Mouse (Mus musculus) embryonic facial prominence, embryonic 13.5 days (tissue): ENCODE measurements around the gene Tada3. TPM values are rescaled to one million over a fixed set of nuclear protein-coding genes. Genes with fewer than 3 reads are reported as not detected.

Experiments
- ATAC-seq: fragments of 200-750 bp; cut with Nextera tagmentation; 2 replicates; pipeline ENCODE4 v1.8.0; 2017; ENCODE audit warnings: low read depth; ENCODE audit not compliant: insufficient number of reproducible peaks, insufficient read depth, low FRiP score, low TSS enrichment
- H3K27ac ChIP-seq: fragments of 300-500 bp; sonication (generic); 2 replicates; pipeline ENCODE4 v1.5.1; 2015; ENCODE audit warnings: moderate library complexity, mild to moderate bottlenecking, inconsistent platforms
- H3K27me3 ChIP-seq: fragments of 300-500 bp; sonication (generic); 2 replicates; pipeline ENCODE4 v1.6.1; 2015; ENCODE audit warnings: mild to moderate bottlenecking, inconsistent platforms
- H3K36me3 ChIP-seq: fragments of 300-500 bp; sonication (generic); 2 replicates; pipeline ENCODE4 v1.6.1; 2015; ENCODE audit warnings: mild to moderate bottlenecking, inconsistent platforms
- H3K4me1 ChIP-seq: fragments of 300-500 bp; sonication (generic); 2 replicates; pipeline ENCODE4 v1.6.1; 2015; ENCODE audit warnings: inconsistent platforms
- H3K4me2 ChIP-seq: fragments of 300-500 bp; sonication (generic); 2 replicates; pipeline ENCODE4 v1.6.1; 2015; ENCODE audit warnings: moderate library complexity, mild to moderate bottlenecking, inconsistent platforms
- H3K4me3 ChIP-seq: fragments of 300-500 bp; sonication (generic); 2 replicates; pipeline ENCODE4 v1.5.1; 2015; ENCODE audit warnings: mild to moderate bottlenecking, inconsistent platforms
- H3K9ac ChIP-seq: fragments of 300-500 bp; sonication (generic); 2 replicates; pipeline ENCODE4 v1.6.1; 2015; ENCODE audit warnings: mild to moderate bottlenecking, inconsistent platforms
- H3K9me3 ChIP-seq: fragments of 300-500 bp; sonication (generic); 2 replicates; pipeline ENCODE4 v1.6.1; 2016; ENCODE audit warnings: inconsistent platforms
- WGBS: fragments of 180-500 bp; shearing (Covaris S2); methylation state at CpG from one replicate; pipeline ENCODE4 v1.1.7; 2015; ENCODE audit warnings: mixed read lengths; 5-methylcytosine and 5-hydroxymethylcytosine counted together
- polyA plus RNA-seq: library from polyadenylated mRNA; unstranded; fragments of >200 nt; fragmentation: Nextera tagmentation; extraction: Ambion mirVana; gene quantifications from 2 replicates; pipeline ENCODE4 v1.2.1, GENCODE M21; 2015

The Tada3 gene
- polyA plus RNA-seq, 1 experiment from 2014 or later = 51.9 TPM

DNA sequence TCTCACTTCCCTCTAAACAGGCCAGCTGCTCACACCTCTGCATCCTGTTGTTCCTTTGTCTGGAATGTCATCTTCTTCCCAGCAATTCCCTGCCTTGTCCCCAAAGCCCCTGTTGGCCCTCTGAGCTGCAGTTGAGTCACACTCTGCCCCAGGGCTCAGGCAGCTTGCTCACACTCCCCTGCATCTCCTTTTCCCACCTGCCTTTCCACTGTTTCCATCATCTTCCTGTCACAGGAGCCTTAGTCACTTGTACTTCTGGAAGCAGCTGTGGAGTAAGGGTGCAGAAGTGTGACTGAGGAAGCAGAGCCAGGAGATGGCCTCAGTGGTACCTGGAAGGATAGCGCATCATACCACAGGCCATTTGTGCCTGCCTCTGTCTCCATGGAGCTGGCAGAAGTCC is 15.4 kb downstream of the Tada3 start:
- H3K4me3 ChIP-seq = no peak overlapping the region
- ATAC-seq = no peak
- H3K27ac ChIP-seq = no peak overlapping the region
- WGBS = 88% methylated on average over 1 of the region's 1 CpGs
- no peak overlapping the region for H3K9ac ChIP-seq
- H3K36me3 ChIP-seq = peaks cover 8% of the 10 kb centered on the region
- no peak overlapping the region for H3K4me2 ChIP-seq
- no peaks in the 10 kb centered on the region for H3K4me1 ChIP-seq
- H3K27me3 ChIP-seq = no peaks in the 10 kb centered on the region
- H3K9me3 ChIP-seq = no peaks in the 10 kb centered on the region

DNA sequence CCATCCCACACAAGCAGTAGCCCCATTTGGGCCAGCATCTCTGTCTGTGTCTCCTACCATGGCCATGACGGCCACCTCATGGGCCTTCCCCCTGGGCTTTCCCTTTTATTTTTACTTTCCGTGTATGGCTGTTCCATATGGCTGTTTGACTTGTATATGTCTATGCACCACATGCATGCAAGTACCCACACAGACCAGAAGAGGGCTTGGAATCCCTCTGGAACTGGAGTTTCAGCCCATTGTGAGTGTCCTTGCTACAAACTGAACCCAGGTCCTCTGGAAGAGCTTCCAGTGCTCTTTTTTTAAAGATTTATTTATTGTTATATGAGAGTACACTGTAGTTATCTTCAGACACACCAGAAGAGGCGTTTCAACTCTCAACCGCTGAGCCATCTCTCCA is 16.2 kb downstream of the Tada3 start:
- H3K36me3 ChIP-seq = peaks cover under 1% of the 10 kb centered on the region; the same call in 1 of the 2 replicates
- H3K27ac ChIP-seq = no peak overlapping the region
- H3K4me1 ChIP-seq = no peaks in the 10 kb centered on the region
- H3K4me2 ChIP-seq = no peak overlapping the region
- WGBS = 70% methylated on average over 4 of the region's 4 CpGs
- no peak for ATAC-seq
- no peak overlapping the region for H3K9ac ChIP-seq
- H3K9me3 ChIP-seq = no peaks in the 10 kb centered on the region
- no peaks in the 10 kb centered on the region for H3K27me3 ChIP-seq
- no peak overlapping the region for H3K4me3 ChIP-seq

DNA sequence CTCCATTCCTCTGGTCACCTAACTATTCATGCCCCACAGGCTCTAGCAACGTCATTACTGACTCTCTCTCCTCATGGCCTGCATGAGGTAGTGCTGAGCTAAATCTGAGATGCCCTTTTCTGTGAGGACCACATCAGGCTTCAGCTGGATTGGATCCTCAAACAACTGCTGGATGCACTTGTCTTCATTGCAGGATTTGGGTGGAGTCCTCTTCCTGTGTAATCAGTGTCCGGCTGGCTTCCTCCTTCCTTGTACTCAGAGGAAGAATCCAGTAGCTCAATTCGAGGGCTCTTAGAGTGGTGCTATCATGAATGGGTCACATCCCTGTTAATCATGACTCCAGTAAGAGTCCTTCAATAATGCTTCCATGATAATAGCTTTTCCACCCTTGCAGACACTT is 24.0 kb downstream of the Tada3 start:
- H3K4me3 ChIP-seq = no peak overlapping the region
- H3K27me3 ChIP-seq = no peaks in the 10 kb centered on the region
- no peaks in the 10 kb centered on the region for H3K4me1 ChIP-seq
- H3K9me3 ChIP-seq = no peaks in the 10 kb centered on the region
- no peak overlapping the region for H3K27ac ChIP-seq
- no peaks in the 10 kb centered on the region for H3K36me3 ChIP-seq
- no peak for ATAC-seq
- no peak overlapping the region for H3K9ac ChIP-seq
- no peak overlapping the region for H3K4me2 ChIP-seq
- WGBS = 72% methylated on average over 3 of the region's 3 CpGs

DNA sequence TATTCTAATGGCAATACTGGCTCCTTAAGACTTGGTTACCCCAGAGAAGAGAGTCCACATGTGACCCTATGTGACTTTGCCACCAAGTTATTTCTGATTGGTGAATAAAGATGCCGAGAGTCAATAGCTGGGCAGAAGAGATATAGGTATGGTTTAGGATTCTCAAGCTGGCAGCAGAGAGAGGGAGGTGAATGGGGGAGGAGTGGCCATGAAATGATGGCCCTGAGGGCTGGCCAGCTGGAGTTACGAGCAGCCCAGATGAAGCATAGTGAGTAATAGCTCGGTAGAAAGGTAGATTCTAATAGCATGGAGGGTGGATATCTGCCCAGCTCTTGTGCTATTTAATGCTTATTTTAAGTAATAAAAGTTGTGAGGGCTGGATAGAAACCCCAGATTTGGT is 24.9 kb downstream of the Tada3 start:
- Histone ChIP-seq H3K27me3 (no peaks in the 10 kb centered on the region), H3K4me1 (no peaks in the 10 kb centered on the region), H3K27ac (no peak overlapping the region), H3K4me2 (no peak overlapping the region), H3K9me3 (no peaks in the 10 kb centered on the region), H3K4me3 (no peak overlapping the region), H3K36me3 (no peaks in the 10 kb centered on the region), H3K9ac (no peak overlapping the region)
- no peak for ATAC-seq
- 60% methylated on average over 3 of the region's 3 CpGs for WGBS

DNA sequence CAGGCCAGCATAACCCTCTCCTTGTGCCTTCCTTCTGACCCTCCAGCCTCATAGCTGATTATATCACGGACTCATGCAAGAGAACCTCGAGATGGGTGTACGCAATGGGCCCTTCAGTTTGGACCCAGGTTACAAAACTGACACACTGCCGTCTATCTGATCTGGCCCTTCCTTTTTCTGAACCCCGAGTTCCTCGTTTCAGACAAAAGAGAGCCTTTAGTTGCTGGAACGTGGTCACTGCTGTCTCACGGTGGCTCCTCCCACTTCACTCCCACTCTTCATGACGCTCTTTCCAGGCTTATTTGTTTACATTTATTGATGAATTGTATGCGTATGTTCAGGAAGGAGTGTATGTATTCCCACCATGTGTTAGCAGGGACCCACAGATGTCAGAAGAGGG is 26.0 kb downstream of the Tada3 start:
- WGBS = 58% methylated on average over 10 of the region's 10 CpGs
- ATAC-seq = no peak

DNA sequence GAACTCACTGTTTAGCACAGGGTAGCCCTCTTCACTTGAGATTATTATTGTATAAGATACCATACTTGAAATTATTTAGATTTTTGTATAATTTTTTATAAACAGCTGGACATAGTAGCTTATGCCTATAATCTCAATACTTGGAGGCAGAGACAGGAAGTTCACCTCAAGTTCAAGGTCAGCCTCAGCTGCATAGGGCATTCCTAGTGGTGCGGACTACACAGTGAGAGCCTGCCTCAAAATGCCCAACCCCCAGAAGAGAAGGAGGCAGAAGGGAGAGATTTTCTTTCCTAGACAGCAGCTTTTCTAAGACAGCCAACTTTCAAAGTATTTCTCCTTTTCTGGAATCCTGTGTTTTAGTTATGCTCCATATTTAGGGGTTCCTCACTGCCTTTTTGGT is 26.5 kb downstream of the Tada3 start:
- no peak overlapping the region for H3K27ac ChIP-seq
- no peak overlapping the region for H3K4me2 ChIP-seq
- H3K4me1 ChIP-seq = no peaks in the 10 kb centered on the region
- no peaks in the 10 kb centered on the region for H3K9me3 ChIP-seq
- no peak overlapping the region for H3K9ac ChIP-seq
- H3K36me3 ChIP-seq = no peaks in the 10 kb centered on the region
- no peaks in the 10 kb centered on the region for H3K27me3 ChIP-seq
- H3K4me3 ChIP-seq = no peak overlapping the region
- no peak for ATAC-seq
- 82% methylated on average over 1 of the region's 1 CpGs for WGBS

More for the DNA sequence above, 26.0 kb downstream of the Tada3 start:
- no peaks in the 10 kb centered on the region for H3K36me3 ChIP-seq
- no peaks in the 10 kb centered on the region for H3K9me3 ChIP-seq
- no peak overlapping the region for H3K4me2 ChIP-seq
- H3K4me3 ChIP-seq = no peak overlapping the region
- no peak overlapping the region for H3K27ac ChIP-seq
- H3K9ac ChIP-seq = no peak overlapping the region
- H3K4me1 ChIP-seq = no peaks in the 10 kb centered on the region
- H3K27me3 ChIP-seq = no peaks in the 10 kb centered on the region

DNA sequence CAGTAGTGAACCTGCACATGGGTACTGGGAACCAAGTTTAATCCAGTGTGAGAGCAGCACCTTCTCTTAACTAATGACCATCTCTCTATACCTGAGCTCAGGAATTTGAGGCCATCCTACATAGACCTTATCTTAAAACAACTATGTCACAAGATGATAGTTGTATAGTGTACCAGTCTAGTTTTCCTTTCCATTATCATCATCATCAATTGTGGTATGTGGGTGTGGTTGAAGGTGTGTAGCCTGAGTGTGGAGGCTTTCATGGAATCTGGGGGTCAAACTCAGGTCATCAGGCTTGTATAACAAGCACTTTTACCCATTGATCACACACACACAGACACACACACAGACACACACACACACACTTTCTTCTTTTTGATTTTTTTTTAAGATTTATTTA is 27.1 kb downstream of the Tada3 start:
- Histone ChIP-seq H3K4me3 (no peak overlapping the region), H3K36me3 (no peaks in the 10 kb centered on the region), H3K9me3 (no peaks in the 10 kb centered on the region), H3K4me1 (no peaks in the 10 kb centered on the region), H3K27me3 (no peaks in the 10 kb centered on the region), H3K9ac (no peak overlapping the region), H3K27ac (no peak overlapping the region), H3K4me2 (no peak overlapping the region)
- ATAC-seq = no peak

DNA sequence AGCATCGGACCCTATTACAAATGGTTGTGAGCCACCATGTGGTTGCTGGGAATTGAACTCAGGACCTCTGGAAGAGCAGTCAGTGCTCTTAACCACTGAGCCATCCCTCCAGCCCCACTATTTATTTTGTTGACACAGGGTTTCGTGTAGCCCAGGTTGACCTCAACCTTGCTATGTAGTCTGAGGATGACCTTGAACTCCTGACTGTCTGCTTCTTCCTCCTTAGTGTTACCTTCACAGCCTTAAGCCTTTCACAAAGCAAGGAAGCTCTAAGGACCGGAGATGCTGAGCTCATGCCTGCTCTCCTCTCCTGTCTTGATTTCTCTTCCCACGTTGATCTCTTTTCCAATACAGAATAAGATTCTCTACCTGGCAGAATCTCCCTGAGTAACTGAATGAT is 30.8 kb downstream of the Tada3 start:
- Histone ChIP-seq H3K4me2 (no peak overlapping the region), H3K27me3 (no peaks in the 10 kb centered on the region), H3K4me3 (no peak overlapping the region), H3K9ac (no peak overlapping the region), H3K27ac (no peak overlapping the region), H3K36me3 (no peaks in the 10 kb centered on the region), H3K9me3 (no peaks in the 10 kb centered on the region), H3K4me1 (peaks cover 21% of the 10 kb centered on the region)
- 75% methylated on average over 4 of the region's 4 CpGs for WGBS
- no peak for ATAC-seq

DNA sequence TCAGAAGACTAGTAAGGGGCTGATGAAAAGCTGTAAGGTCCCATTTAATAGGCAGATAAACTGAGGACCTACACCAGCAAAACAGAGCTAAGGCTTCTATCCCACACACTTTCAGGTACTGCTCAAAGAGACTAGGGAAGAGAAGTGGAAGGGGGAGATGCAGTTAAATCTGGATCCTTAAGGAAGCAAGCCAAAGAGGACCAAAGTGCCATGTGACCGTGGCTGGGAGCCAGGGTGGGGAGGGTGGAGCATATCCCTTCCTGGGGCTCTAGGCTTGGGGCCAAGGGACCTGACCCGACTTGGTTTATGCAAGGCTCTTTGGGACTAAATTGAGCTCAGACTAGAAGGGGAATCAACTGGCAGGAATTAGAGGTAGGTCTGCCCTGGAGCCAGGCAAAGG is 33.4 kb downstream of the Tada3 start:
- 52% methylated on average over 2 of the region's 2 CpGs for WGBS

DNA sequence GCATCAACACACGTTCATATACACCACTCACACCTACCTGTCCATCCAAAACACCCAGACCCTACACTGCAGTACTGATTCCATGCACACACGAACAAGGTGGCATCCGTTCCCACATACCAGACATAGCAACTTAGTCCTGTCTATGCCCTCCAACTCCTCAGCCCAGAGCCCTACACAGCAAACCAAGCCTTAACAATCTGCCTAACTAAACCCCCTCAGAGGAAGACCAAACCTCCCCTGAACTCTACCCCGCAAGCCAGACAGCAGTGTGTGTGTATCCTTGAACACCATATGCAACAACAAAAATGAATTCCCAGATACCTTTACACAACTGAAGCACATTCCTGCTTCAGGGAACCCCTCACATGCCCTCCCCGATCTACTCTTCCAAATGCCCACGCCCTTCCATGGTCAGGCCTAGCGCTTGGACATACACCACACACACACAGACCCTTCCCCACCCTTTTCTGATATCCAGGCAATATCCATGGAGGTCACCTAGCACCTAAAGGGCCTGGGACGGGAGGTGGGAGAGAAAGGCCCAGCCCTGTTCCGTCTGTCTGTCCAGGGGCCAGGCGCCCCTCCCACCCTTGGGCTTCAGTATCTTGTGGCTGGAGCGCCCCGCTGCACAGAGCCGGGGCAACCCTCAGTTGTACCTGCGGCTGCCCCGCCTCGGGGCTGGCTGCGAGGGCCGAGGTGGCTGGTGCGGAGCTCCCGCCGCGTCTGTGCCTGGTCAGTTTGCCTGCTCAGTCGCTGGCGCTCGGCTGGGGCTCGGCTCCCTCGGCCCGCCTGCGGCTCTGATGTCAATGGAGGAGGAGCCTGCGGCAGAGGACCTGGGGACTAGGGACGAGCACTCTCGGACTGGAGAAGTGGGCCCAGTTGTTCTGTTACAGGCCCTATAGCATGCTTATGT is 34.2 kb downstream of the Tada3 start, which contains the start of gene Camk1:
Gene Camk1, minus strand, starts transcription at position 808 of the 916 bp plus-strand sequence.
- ATAC-seq = peak; percentile 65
- Histone ChIP-seq H3K36me3 (peaks cover 22% of the 10 kb centered on the region), H3K4me2 (peak within 1 kb of the TSS; percentile 77), H3K9ac (peak within 1 kb of the TSS; percentile 92), H3K9me3 (no peaks in the 10 kb centered on the region), H3K27me3 (no peaks in the 10 kb centered on the region), H3K4me1 (peaks cover 24% of the 10 kb centered on the region), H3K4me3 (peak within 1 kb of the TSS; percentile 74), H3K27ac (peak within 1 kb of the TSS; percentile 5; the same call in 1 of the 2 replicates)
- 15% methylated on average over 32 of the region's 32 CpGs for WGBS

More for the DNA sequence above, 33.4 kb downstream of the Tada3 start:
- Histone ChIP-seq H3K4me1 (peaks cover 24% of the 10 kb centered on the region), H3K27ac (no peak overlapping the region), H3K36me3 (peaks cover 14% of the 10 kb centered on the region), H3K4me3 (peak overlapping the region; percentile 74), H3K27me3 (no peaks in the 10 kb centered on the region), H3K9me3 (no peaks in the 10 kb centered on the region), H3K9ac (peak overlapping the region; percentile 92; the same call in 1 of the 2 replicates), H3K4me2 (peak overlapping the region; percentile 77)
- ATAC-seq = no peak

DNA sequence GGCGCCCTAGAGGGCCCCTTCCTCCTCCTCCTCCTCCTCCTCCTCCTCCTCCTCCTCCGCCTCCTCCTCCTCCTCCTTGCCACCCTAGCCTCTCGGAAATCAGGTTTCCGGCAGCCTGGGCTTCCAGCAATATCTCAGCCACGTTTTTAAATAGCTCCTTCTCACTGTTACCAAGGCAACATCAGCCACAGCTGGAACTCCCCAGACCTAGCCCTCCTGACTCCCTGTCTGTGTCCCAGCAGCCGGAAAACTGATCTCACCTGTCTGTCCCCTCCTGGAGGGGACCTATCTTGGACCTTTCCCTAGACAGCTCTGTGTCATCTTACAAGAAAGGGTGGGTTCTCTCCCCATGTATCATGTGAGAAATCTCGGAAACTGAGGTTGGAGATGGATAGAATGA is 35.4 kb downstream of the Tada3 start:
- H3K4me3 ChIP-seq = peak overlapping the region; percentile 74
- H3K9me3 ChIP-seq = no peaks in the 10 kb centered on the region
- H3K36me3 ChIP-seq = peaks cover 33% of the 10 kb centered on the region
- H3K4me1 ChIP-seq = peaks cover 24% of the 10 kb centered on the region
- no peak for ATAC-seq
- 39% methylated on average over 4 of the region's 7 CpGs for WGBS
- peak overlapping the region; percentile 77 for H3K4me2 ChIP-seq
- H3K27me3 ChIP-seq = no peaks in the 10 kb centered on the region
- no peak overlapping the region for H3K27ac ChIP-seq
- peak overlapping the region; percentile 92; the same call in 1 of the 2 replicates for H3K9ac ChIP-seq

DNA sequence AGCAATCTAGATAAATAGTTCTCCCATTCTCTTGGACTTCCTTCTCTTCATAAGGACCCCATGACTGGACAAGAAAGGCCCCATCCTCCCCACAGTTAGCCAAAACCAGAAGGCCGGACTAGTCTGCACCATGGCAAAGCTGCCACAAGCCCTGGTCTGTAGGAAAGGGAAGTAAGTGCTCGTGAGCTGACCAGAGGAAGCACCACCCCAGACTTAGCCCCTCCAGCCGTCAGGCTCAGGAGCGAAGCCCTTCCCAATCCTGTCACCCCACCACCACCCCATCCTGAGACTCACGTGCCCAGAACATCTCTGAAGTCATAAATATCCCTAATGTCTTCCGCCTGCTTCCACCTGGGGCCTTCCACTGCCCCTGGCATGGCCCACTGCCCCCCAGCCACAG is 36.1 kb downstream of the Tada3 start:
- Histone ChIP-seq H3K36me3 (peaks cover 38% of the 10 kb centered on the region), H3K27ac (no peak overlapping the region), H3K9me3 (no peaks in the 10 kb centered on the region), H3K4me3 (no peak overlapping the region), H3K4me1 (peaks cover 24% of the 10 kb centered on the region), H3K4me2 (no peak overlapping the region), H3K9ac (0 out of 2 replicates have a peak overlapping the region, but pooled peaks have one; percentile 32), H3K27me3 (no peaks in the 10 kb centered on the region)
- no peak for ATAC-seq
- 87% methylated on average over 6 of the region's 6 CpGs for WGBS
